Mouse (Mus musculus) ovary, postnatal 36 days (tissue): ENCODE data around the gene Paqr7.

Source experiments
- DNase-seq: peaks from one replicate; pipeline ENCODE4 v3.0.0; 2022; ENCODE audit warnings: low spot score, mixed read lengths

Paqr7 gene

DNA sequence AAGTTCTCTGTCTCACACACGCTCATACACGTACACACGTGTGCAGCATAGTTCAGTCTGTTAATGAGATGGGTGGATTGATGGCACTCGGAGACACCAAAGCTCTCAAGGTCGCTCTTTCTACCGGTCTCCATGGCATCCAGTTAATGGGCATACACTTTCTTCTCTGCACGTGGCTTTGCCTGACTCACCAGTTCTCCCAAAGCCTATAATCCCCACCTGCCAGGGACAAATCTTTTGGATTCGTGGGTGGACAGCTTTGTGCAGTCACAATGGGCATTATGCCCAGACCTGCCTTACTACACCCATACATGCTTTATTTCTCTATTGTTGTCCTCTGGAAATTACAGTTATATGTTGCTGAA lies 39.3 kb downstream of the Paqr7 start:
- DNase-seq: no peak

DNA sequence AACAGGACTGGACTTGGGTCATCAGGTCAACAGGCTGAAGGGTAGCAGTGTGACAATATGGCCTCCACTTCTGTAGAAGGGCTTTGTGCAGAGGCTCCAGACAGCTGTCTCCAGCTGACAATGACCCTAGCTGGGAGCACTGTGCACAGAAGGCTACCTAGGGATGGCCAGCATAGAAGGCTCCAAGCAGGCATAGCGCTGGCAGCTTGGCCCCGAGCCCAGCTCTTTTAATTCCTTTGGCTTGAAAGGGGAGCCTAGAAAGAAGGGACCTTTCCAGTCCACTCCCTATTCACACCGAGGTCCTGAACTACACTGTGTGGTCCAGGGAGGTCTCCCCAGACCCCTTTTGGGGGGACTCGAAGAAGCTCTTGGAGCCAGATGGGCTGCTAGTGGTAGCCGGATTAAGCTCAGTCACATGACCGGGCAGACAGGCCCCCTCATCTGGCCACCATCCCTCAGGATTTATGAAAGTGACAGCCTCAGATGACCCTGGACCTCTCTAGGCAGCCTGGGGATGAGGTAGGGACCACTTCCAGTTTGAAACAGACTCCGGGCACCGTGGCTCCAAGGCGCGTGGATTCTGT lies 42.6 kb downstream of the Paqr7 start:
- peak; percentile 5 for DNase-seq

DNA sequence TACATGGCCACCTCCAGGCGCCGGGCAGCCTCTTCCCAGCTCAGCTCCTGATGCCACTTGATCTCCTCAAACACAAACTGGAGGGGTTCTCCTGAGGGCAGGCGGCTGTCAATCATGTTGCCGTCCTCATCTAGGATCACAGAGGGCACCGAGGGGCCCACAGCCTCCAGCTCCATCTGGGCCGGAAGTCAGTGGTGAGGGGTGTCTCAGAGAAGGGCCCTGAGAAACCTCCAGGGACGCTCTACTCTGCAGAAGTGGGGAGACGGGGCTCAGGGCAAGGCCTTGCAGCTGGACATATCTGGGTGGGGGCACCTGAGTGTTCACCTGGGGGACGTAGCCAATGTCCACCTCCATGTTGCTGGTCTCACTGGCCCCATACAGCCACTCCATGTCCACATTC lies 46.2 kb downstream of the Paqr7 start:
- no peak for DNase-seq

DNA sequence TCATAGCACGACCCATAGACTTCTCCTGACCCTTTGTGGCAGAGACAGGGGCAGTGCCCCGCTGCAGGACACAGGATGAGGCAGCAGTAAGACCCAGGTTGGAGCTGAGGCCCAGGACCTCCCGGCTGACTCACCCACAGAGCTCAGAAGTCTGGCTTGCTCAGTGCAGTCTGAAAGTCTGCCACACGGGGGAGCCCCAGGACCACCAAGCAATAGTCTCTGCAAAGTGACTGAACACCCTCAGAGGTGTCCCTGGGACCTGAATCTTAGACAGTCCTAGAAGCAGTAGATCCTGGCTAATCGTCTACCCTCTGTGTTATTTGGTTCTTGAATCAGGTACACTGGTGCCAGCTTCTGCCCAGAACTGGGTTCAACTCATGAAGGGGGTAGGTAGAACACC lies 46.8 kb downstream of the Paqr7 start:
- DNase-seq: peak; percentile 92

DNA sequence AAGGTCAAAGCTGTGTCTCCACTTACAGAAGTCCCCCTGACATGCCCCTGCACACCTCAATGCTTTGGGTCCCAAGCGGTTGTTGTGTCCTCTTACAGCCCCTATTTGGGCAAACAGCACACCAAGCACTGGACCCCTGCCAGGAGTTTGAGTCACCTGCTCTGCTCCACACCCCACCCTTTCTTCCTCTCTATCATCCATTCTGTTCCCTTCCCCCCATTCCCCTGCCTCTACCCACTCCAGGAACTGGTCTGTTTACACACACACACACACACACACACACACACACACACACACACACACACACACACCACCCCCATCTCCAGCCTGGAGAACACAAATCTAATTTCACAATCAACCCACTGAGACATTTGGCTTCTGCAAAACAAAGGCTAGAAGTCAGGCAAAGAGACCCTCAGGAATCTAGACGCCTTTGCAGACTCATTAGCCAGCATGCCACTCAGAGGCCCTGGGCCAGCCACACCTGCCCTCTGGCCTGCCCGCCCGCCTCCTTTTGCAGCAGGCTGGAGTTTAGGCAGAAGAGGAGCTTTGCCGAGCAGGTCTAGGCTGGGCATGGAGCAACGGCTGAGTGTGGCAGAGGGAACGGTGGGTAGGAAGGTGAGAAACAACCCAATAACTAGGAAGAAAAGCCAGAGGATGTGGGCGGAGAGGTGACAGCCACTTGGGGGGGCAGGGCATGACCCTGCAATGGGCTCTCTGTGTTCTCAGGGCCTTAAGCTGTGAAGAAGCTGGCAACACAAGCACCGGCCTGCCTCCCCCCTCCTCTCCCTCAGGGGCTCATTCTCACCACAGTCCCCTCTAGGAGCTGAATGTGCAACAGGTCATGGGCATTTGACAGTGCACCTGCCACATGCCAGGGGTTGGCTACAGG lies 50.6 kb downstream of the Paqr7 start:
- no peak for DNase-seq

DNA sequence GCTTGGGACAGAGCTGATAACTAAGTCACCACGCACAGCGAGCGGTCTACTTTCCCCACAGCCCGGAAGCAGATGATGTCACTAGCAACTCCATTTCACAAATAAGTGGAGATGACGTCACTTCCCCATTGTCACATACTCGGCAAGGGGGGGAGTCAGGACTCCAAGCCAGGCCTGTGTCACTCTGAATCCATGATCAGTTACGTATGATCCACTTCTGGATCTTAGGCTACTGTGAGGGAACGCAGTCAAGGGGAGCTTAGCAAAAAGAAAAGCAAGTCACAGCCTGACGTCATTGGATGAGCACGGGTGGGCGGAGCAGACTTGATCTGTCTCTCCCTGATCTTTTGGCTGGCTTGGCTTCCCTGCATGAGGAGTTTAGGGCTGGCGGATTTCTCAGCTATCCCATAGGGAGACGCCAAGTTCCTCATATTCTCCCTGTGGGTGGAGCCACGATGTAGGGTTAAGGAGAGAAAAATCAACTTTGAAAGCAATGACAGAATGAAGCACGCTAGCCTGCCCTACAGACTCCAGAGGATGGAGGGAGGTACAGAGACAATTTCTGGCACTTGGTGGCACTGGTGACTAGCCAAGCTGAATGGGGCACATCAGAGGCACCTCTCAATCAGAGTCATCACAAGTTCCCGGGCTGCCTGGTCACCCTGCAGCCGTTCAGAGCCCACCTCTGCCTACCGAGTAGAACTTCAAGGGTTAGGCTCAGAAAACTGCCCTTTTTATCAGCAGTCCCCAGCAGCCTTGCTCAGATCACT lies 51.9 kb downstream of the Paqr7 start:
- no peak for DNase-seq

DNA sequence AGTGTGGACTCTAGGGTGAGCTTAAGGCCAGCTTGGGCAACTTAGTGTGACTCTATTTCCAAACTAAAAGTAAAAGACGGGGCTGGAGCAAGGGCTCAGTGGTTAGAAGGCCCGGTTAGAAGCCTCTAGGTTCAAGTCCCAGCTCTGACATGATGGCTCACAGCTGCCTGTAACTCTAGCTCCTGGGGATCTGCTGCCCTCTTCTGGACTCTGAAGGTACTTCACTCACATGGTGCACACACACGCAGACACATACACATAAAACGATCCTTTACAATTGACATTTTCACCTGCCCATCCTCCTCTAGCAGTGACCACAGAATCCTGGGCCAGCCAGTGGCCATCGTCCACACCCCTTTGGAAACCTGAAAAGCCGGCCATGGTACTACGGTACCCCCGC lies 53.4 kb downstream of the Paqr7 start:
- no peak for DNase-seq

DNA sequence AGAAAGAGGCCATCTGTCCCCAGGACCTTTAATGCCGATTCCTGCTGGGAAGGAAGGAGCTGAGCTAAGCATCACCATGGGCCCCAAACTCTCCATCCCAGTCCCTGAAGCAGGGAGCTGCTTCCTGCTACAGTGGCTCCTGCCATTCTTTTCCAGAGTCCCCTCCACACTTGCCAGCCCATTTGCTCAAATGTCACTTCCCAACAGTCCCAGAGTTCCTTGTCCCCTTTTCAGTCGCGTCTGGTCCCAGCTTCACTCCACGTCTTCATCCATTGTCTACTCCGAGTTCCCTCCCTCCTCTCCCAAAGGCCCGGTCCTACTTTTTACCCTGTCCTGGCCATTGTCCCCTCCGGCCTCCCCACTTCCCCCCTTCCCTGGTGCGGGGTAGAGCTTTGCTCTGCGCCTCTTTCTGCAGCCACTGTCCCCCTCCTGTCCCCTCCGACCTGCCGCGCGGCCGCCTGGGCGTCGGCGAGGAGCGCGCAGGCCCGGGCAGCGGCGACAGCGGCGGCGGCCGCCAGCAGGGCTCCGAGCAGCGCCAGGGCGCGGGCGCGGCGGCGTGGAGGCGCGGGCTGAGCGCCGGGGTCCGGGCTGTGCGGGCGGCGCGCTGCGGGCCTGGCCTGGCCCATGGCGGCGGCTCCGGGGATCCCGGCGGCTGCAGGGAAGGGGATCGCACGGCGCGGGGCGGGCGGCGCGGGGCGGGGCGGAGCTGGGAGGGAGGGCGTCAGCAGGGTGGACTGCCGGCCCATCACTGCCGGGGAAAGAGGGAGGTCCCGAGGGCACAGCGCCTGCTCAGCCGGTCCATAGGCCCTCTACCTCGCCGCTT lies 55.2 kb downstream of the Paqr7 start, which contains the start of gene Selenon:
TSS of gene Selenon (minus strand) at position 673 of the 823 bp plus-strand sequence.
- DNase-seq: peak; percentile 80

DNA sequence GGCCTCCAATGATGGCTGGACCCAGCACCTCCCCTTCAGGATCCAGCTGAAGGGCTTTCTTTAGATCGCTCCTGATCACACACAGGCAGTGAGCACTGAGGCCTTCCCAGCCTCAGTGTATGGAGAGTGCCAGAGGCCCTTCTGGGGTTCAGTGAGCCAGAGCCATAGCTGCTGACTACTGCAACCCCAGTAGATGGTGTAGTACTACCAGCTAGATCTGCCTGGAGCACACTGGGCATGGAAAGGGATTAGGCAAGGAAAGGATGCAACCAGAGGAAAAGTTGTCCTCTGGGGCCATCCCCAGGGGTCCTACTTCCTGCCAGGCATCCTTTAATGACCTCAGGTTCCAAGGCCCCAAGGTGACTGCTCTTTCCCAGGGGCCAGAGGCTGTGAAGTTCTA lies 57.1 kb downstream of the Paqr7 start:
- no peak for DNase-seq

DNA sequence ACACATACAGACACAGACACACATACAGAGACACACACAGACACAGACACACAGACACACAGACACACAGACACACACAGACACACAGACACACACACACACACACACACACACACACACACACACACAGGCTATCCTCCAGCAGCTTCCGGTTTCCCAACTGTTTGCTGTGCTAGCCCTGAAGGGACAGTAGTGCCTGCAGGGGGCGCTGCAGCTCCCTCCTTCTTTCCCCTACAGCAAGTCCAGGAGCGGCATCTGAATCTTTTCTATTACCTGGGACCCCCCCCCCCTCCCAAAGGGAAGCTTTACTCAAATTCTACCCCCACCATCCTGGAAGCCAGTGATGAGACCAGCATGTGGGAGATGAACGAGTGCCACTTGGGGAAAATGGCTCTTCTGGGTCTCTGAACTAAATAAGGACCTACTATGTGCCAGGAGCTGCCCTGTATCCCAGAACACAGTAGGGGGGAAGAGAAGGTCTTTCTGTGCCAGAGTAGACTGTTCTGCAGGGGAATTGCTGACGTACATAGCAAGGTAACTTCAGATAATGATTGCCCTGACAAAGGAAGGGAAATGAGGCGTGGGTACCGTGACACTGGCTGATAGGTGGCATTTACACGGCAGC lies 59.6 kb downstream of the Paqr7 start:
- DNase-seq: peak; percentile 37

DNA sequence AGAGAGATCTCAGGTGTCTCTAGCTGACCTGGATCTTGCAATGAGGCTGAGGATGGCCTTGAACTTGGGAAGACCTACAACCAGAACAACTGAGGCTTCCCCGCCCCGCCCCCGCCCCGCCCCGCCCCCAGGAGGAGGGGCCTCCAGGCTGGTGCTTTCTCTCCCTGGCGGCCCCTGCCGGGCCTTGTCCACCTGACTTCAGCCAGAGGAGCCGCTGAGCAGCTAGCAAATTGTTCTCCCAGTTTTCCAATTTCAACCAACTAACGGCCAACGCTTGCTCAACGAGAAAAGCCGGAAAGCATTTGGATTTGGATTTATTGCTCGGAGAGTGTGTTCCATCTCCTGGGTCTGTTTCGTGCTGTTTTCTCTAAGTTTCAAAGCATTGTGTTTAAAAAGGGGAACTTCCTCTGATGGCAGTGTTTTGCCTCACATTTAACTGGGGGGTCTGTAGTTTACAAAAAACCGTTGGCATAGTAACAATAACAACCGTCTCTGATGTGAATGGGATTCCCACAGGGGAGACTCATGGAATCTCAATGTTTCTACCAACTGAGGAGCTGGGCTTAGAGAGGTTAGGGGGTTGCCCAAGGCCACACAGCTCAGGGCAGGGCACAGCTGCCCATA lies 61.2 kb downstream of the Paqr7 start:
- DNase-seq: no peak

DNA sequence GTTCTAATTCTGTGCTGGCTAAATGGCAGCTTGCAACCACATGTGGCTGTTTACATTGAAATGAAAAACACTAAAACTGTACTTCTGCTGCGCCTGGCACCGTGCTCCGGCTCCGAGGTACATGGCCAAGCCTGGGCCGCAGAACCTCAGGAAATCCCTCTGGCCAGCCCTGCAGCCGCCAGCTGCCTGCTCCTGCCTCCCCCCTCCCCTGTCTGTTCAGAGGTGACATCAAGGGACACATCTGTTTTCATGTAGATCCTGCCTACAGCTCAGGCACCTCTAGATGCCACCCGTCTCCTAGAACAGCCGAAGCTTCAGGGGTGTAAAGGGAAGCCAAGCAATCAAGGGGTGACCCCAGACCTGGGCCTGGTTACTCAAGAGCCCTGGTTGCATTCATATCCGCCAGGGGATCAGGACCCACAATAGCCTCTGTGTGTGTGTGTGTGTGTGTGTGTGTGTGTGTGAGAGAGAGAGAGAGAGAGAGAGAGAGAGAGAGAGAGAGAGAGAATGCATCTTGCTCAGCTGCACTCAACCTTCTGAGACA lies 62.1 kb downstream of the Paqr7 start:
- DNase-seq: no peak

DNA sequence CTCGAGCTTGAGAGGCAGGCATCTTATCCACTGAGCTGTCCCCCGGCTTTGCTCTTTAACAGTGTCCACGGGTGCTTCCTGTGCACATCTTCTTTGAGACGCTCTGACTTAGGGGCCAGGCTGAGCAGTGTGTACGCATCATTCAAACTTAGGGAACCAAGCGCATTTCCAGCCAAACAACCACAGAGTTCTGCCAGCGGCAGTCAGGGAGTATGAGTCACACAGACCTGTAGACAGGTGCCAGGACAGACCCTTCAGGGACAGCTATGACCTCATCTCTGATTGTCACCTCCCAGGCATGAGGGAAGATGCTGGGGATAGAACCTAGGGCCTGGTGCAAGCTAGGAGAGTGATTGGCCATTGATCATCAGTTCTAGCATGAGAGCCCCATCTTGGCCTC lies 62.7 kb downstream of the Paqr7 start:
- DNase-seq: no peak
